Mouse (Mus musculus) forebrain, postnatal 0 days (tissue): ENCODE measurements around the gene Tmem41b. TPM values are rescaled to one million over a fixed set of nuclear protein-coding genes. Genes with fewer than 3 reads are reported as not detected.

ENCODE experiments used
- ATAC-seq: fragments of 200-750 bp; cut with Nextera tagmentation; 2 replicates; pipeline ENCODE4 v1.8.0; 2017; ENCODE audit warnings: mild to moderate bottlenecking, moderate library complexity
- DNase-seq: peaks from one replicate; pipeline ENCODE4 v3.0.0-alpha.2; 2015
- H3K27ac ChIP-seq: fragments of 300-500 bp; sonication (generic); 2 replicates; pipeline ENCODE4 v1.5.1; 2014; ENCODE audit warnings: low read depth, mild to moderate bottlenecking, antibody characterized with exemption, low read length, moderate library complexity, mixed read lengths
- H3K27me3 ChIP-seq: fragments of 300-500 bp; sonication (generic); 2 replicates; pipeline ENCODE4 v1.6.1; 2014; ENCODE audit warnings: mild to moderate bottlenecking, low read length, mixed read lengths; ENCODE audit not compliant: insufficient read depth
- H3K36me3 ChIP-seq: fragments of 300-500 bp; sonication (generic); 2 replicates; pipeline ENCODE4 v1.6.1; 2014; ENCODE audit warnings: mild to moderate bottlenecking, moderate library complexity; ENCODE audit not compliant: insufficient read depth
- H3K4me1 ChIP-seq: fragments of 300-500 bp; sonication (generic); 2 replicates; pipeline ENCODE4 v1.6.1; 2014; ENCODE audit warnings: antibody characterized with exemption; ENCODE audit not compliant: insufficient read depth
- H3K4me2 ChIP-seq: fragments of 300-500 bp; sonication (generic); 2 replicates; pipeline ENCODE4 v1.6.1; 2014; ENCODE audit warnings: low read depth, mild to moderate bottlenecking, moderate library complexity
- H3K4me3 ChIP-seq: fragments of 300-500 bp; sonication (generic); 2 replicates; pipeline ENCODE4 v1.5.1; 2014; ENCODE audit warnings: low read depth, low read length, mixed read lengths
- H3K9ac ChIP-seq: fragments of 300-500 bp; sonication (generic); 2 replicates; pipeline ENCODE4 v1.6.1; 2014; ENCODE audit warnings: mild to moderate bottlenecking
- H3K9me3 ChIP-seq: fragments of 300-500 bp; sonication (generic); 2 replicates; pipeline ENCODE4 v1.6.1; 2016; ENCODE audit warnings: low read length
- CTCF ChIP-seq: sonication (generic); IDR thresholded peaks from 2 replicates; pipeline ENCODE4 v1.5.1; 2016; ENCODE audit warnings: antibody characterized with exemption, control low read depth, low read depth
- WGBS: fragments of 180-500 bp; shearing (Covaris S2); extraction: QIAGEN DNeasy Blood & Tissue Kit; methylation state at CpG from one replicate; pipeline ENCODE4 v1.1.7; 2014; 5-methylcytosine and 5-hydroxymethylcytosine counted together
- polyA plus RNA-seq: library from polyadenylated mRNA; unstranded; fragments of >200 nt; fragmentation: Nextera tagmentation; extraction: Ambion mirVana; gene quantifications from 2 replicates; pipeline ENCODE4 v1.2.1, GENCODE M21; 2015
- total RNA-seq: library from RNA; depleted of rRNA; stranded (reverse); fragments of >200 nt; gene quantifications from 2 replicates; pipeline ENCODE4 v1.2.3, GENCODE M21; 2014

Gene Tmem41b
- total and polyA plus RNA-seq, 2 experiments from 2014 or later: 46.4 to 63.2 TPM

- DNase-seq (no peak), ATAC-seq (no peak)
- no peak overlapping the region for H3K9ac ChIP-seq
- H3K4me3 ChIP-seq: no peak overlapping the region
- WGBS: 76% methylated on average over 4 of the region's 4 CpGs
- H3K36me3 ChIP-seq: no peaks in the 10 kb centered on the region
- no peak for TF ChIP-seq CTCF
- H3K4me2 ChIP-seq: no peak overlapping the region
- H3K27me3 ChIP-seq: no peaks in the 10 kb centered on the region
- no peak overlapping the region for H3K27ac ChIP-seq
- H3K9me3 ChIP-seq: no peaks in the 10 kb centered on the region
- peaks cover 16% of the 10 kb centered on the region for H3K4me1 ChIP-seq
Measured at GRCm38 (mm10) chr7:109962596-109962995, 24.1 kb downstream of the Tmem41b start.

GRCm38 (mm10) chr7:109961570-109961969, 25.2 kb downstream of the Tmem41b start:
- no peaks in the 10 kb centered on the region for H3K27me3 ChIP-seq
- DNase-seq (no peak), ATAC-seq (no peak)
- H3K4me3 ChIP-seq: no peak overlapping the region
- no peak overlapping the region for H3K9ac ChIP-seq
- H3K9me3 ChIP-seq: no peaks in the 10 kb centered on the region
- peaks cover 16% of the 10 kb centered on the region for H3K4me1 ChIP-seq
- no peak overlapping the region for H3K4me2 ChIP-seq
- WGBS: 76% methylated on average over 2 of the region's 2 CpGs
- no peak overlapping the region for H3K27ac ChIP-seq
- no peak for TF ChIP-seq CTCF
- H3K36me3 ChIP-seq: no peaks in the 10 kb centered on the region

- DNase-seq: no peak
Measured at GRCm38 (mm10) chr7:109960613-109961154, 26.0 kb downstream of the Tmem41b start.

GRCm38 (mm10) chr7:109959716-109960612, 26.8 kb downstream of the Tmem41b start, which contains the start of gene Dennd5a:
Dennd5a (minus strand) TSS chr7:109960470.
- H3K4me1 ChIP-seq: peaks cover 21% of the 10 kb centered on the region
- H3K27me3 ChIP-seq: no peaks in the 10 kb centered on the region
- H3K4me2 ChIP-seq: peak within 1 kb of the TSS; percentile 51
- ATAC-seq (peak; percentile 96), DNase-seq (peak; percentile 91)
- H3K9ac ChIP-seq: peak within 1 kb of the TSS; percentile 90
- TF ChIP-seq CTCF: no peak
- H3K4me3 ChIP-seq: peak within 1 kb of the TSS; percentile 93
- WGBS: under 1% methylated on average over 53 of the region's 107 CpGs
- H3K9me3 ChIP-seq: no peaks in the 10 kb centered on the region
- H3K36me3 ChIP-seq: no peaks in the 10 kb centered on the region
- peak within 1 kb of the TSS; percentile 80 for H3K27ac ChIP-seq

More at GRCm38 (mm10) chr7:109960613-109961154, 26.0 kb downstream of the Tmem41b start:
- Histone ChIP-seq H3K36me3 (no peaks in the 10 kb centered on the region), H3K27ac (peak overlapping the region; percentile 80), H3K4me1 (peaks cover 16% of the 10 kb centered on the region), H3K27me3 (no peaks in the 10 kb centered on the region), H3K9ac (peak overlapping the region; percentile 90), H3K4me2 (peak overlapping the region; percentile 51), H3K9me3 (no peaks in the 10 kb centered on the region), H3K4me3 (peak overlapping the region; percentile 93)
- peak; percentile 72 for ATAC-seq
- no peak for TF ChIP-seq CTCF
- 8% methylated on average over 13 of the region's 13 CpGs for WGBS

GRCm38 (mm10) chr7:109958843-109959715, 27.6 kb downstream of the Tmem41b start:
- Histone ChIP-seq H3K27me3 (no peaks in the 10 kb centered on the region), H3K9me3 (no peaks in the 10 kb centered on the region), H3K36me3 (no peaks in the 10 kb centered on the region), H3K9ac (peak overlapping the region; percentile 90), H3K27ac (peak overlapping the region; percentile 80; the same call in 1 of the 2 replicates), H3K4me1 (peaks cover 21% of the 10 kb centered on the region), H3K4me2 (peak overlapping the region; percentile 51), H3K4me3 (peak overlapping the region; percentile 93)
- TF ChIP-seq CTCF: no peak
- ATAC-seq (no peak), DNase-seq (no peak)
- WGBS: 4% methylated on average over 18 of the region's 18 CpGs

GRCm38 (mm10) chr7:109957996-109958789, 28.5 kb downstream of the Tmem41b start:
- ATAC-seq: no peak
- Histone ChIP-seq H3K4me3 (peak overlapping the region; percentile 93), H3K9me3 (no peaks in the 10 kb centered on the region), H3K27ac (no peak overlapping the region), H3K4me2 (peak overlapping the region; percentile 51), H3K36me3 (no peaks in the 10 kb centered on the region), H3K4me1 (peaks cover 21% of the 10 kb centered on the region), H3K27me3 (no peaks in the 10 kb centered on the region), H3K9ac (0 out of 2 replicates have a peak overlapping the region, but pooled peaks have one; percentile 90)
- 66% methylated on average over 8 of the region's 8 CpGs for WGBS
- TF ChIP-seq CTCF: no peak
- DNase-seq: no peak
